Mouse (Mus musculus): ENCODE data around the gene Tgfbi. TPM values are rescaled to one million over a fixed set of nuclear protein-coding genes. Genes with fewer than 3 reads are reported as not detected.

Gene Tgfbi
- polyA plus RNA-seq, 1 experiment from 2014 or later: 133 TPM

DNA sequence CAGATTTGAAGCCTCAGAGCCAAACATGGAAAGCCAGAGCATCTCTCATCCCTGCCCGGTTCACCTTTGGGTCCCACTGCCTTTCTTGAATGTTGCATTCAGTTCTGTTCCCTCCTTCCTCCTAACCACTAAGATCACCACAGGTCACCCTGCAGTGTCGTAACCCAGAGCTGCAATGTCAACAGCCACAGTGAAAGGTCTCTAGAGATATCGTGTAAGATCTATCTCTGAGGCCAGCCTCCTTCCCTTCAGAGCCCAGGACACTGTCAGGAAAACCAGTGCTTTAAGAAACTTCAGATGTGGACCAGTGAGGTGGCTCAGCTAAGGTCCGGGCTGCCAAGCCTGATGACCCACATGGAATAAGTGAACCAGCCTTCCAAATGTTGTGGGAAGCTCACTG, 1.8 kb downstream of the Tgfbi start:
- ATAC-seq (ENCODE audit: low FRiP score, low TSS enrichment): no peak
- Histone ChIP-seq H3K27me3 (ENCODE audit: insufficient read depth, low read length) (0 out of 2 replicates have a peak, but pooled peaks cover 4% of the 10 kb centered on the region), H3K9me3 (ENCODE audit: low read length) (no peaks in the 10 kb centered on the region), H3K4me1 (ENCODE audit: insufficient read depth, low read length) (peaks cover 79% of the 10 kb centered on the region), H3K9ac (replicated peaks; ENCODE audit: low read length) (peak overlapping the region; percentile 70; the same call in 1 of the 2 replicates), H3K4me3 (ENCODE audit: low read length) (peak overlapping the region; percentile 48), H3K27ac (ENCODE audit: low read length) (peak overlapping the region; percentile 35), H3K4me2 (replicated peaks; ENCODE audit: low read depth, low read length) (peak overlapping the region; percentile 86), H3K36me3 (ENCODE audit: insufficient read depth, low read length) (no peaks in the 10 kb centered on the region)
- 44% methylated on average over 4 of the region's 4 CpGs for WGBS

DNA sequence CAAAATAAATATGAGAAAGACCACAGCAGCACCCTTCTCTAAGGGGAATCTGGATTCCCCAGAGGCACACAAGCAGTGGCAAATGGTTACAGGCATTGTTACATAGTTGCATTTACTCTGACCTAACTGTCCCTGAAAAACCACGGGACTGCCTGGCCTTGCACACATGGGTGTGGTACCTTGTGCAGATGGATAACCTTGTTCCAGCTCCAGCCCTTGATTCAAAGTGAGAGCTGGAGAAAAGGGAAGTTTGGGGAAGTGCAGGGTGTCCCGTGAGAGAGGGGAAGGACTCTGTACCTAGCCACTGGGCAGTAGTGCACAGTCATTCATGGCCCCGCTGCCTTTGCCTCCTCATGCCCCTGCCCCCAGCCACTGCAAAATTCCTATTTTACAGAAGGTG, 2.4 kb downstream of the Tgfbi start:
- WGBS: 49% methylated on average over 3 of the region's 3 CpGs
- ATAC-seq (ENCODE audit: low FRiP score, low TSS enrichment): no peak
- Histone ChIP-seq H3K4me2 (replicated peaks; ENCODE audit: low read depth, low read length) (peak overlapping the region; percentile 86), H3K4me3 (ENCODE audit: low read length) (peak overlapping the region; percentile 4; the same call in 1 of the 2 replicates), H3K27ac (ENCODE audit: low read length) (peak overlapping the region; percentile 35), H3K9ac (replicated peaks; ENCODE audit: low read length) (0 out of 2 replicates have a peak overlapping the region, but pooled peaks have one; percentile 40), H3K4me1 (ENCODE audit: insufficient read depth, low read length) (peaks cover 79% of the 10 kb centered on the region), H3K27me3 (ENCODE audit: insufficient read depth, low read length) (0 out of 2 replicates have a peak, but pooled peaks cover 4% of the 10 kb centered on the region), H3K9me3 (ENCODE audit: low read length) (no peaks in the 10 kb centered on the region), H3K36me3 (ENCODE audit: insufficient read depth, low read length) (no peaks in the 10 kb centered on the region)

DNA sequence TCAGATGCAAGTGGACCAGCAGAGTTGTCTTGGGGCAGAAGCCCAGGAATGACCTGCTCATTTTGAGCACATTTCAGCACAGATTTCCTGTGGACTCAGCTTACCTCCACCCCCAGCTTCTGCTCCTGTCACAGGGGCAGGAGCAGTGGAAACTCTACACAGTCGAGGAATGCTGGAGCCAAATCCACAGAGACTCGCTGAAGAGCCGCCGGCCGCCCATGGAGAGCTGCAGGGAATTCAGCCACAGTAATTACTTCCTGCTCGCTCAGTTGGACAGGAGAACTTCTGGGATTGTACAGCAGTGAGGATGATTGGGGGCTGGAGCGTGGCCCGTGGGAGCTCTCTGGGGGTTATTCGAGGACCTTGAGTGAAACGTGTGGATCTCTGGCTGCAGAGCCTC, 3.0 kb downstream of the Tgfbi start:
- no peaks in the 10 kb centered on the region for H3K36me3 ChIP-seq (ENCODE audit: insufficient read depth, low read length)
- 2% methylated on average over 10 of the region's 10 CpGs for WGBS
- ATAC-seq (ENCODE audit: low FRiP score, low TSS enrichment): no peak
- peak overlapping the region; percentile 4; the same call in 1 of the 2 replicates for H3K4me3 ChIP-seq (ENCODE audit: low read length)
- H3K9me3 ChIP-seq (ENCODE audit: low read length): no peaks in the 10 kb centered on the region
- peak overlapping the region; percentile 35 for H3K27ac ChIP-seq (ENCODE audit: low read length)
- peak overlapping the region; percentile 86 for H3K4me2 ChIP-seq (replicated peaks; ENCODE audit: low read depth, low read length)
- H3K9ac ChIP-seq (replicated peaks; ENCODE audit: low read length): 0 out of 2 replicates have a peak overlapping the region, but pooled peaks have one; percentile 40
- 0 out of 2 replicates have a peak, but pooled peaks cover 4% of the 10 kb centered on the region for H3K27me3 ChIP-seq (ENCODE audit: insufficient read depth, low read length)
- peaks cover 74% of the 10 kb centered on the region for H3K4me1 ChIP-seq (ENCODE audit: insufficient read depth, low read length)

DNA sequence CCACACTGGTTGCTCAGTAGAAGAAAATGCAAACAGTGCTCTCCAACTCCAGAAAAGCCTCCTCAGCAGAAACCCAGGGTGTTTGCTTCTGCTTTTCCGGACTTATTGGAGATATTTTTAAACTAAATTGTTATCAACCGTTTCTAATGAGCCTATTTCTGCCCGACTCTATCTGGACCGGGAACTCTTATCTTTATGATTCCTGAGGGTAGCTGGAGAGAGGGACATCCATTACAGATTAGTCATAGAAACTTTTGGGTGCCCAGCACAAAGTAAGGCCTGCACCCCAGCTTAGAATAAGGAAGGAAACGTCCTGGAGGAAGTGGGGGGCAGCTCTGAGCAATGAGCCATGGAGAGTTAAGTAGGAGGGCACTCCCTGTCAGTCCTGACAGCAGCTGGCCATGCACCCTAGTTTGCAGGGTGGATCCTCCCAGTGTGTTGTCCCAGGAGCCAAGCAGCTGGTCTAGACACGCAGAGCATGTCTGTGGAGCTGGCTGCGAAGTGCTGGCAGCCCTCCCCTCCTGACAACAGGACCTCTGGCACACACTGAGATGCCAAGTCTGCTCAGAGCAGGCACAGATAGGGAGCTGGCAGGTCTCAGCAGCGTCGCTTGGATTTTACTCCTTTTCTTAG, 4.2 kb downstream of the Tgfbi start:
- Histone ChIP-seq H3K4me3 (ENCODE audit: low read length) (no peak overlapping the region), H3K4me1 (ENCODE audit: insufficient read depth, low read length) (peaks cover 67% of the 10 kb centered on the region), H3K9ac (replicated peaks; ENCODE audit: low read length) (peak overlapping the region; percentile 18), H3K4me2 (replicated peaks; ENCODE audit: low read depth, low read length) (peak overlapping the region; percentile 19; the same call in 1 of the 2 replicates), H3K27ac (ENCODE audit: low read length) (peak overlapping the region; percentile 35), H3K9me3 (ENCODE audit: low read length) (no peaks in the 10 kb centered on the region), H3K27me3 (ENCODE audit: insufficient read depth, low read length) (0 out of 2 replicates have a peak, but pooled peaks cover 4% of the 10 kb centered on the region), H3K36me3 (ENCODE audit: insufficient read depth, low read length) (no peaks in the 10 kb centered on the region)
- WGBS: 46% methylated on average over 9 of the region's 9 CpGs
- no peak; the same call in 1 of the 2 replicates for ATAC-seq (ENCODE audit: low FRiP score, low TSS enrichment)

DNA sequence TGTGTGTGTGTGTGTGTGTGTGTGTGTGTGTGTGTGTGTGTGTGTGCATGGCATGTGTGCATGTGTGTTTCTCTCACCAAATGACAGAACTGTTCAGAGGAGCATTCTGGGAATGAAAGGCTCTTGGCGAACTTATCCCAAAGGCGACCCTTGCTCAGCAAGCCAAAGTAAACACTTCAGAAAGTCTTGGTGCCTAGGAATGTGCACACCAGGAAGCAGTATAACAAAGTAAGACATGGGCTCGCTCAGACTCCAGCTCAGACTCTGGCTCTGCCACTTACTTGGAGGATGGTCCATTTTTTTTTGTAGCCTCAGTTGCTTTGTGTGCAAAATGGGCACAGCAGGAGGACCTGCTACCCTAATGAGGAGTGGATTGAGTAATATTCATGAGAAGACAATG, 5.4 kb downstream of the Tgfbi start:
- peaks cover 63% of the 10 kb centered on the region for H3K4me1 ChIP-seq (ENCODE audit: insufficient read depth, low read length)
- H3K27ac ChIP-seq (ENCODE audit: low read length): peak overlapping the region; percentile 6; the same call in 1 of the 2 replicates
- H3K4me2 ChIP-seq (replicated peaks; ENCODE audit: low read depth, low read length): no peak overlapping the region
- no peaks in the 10 kb centered on the region for H3K9me3 ChIP-seq (ENCODE audit: low read length)
- H3K9ac ChIP-seq (replicated peaks; ENCODE audit: low read length): no peak overlapping the region
- H3K4me3 ChIP-seq (ENCODE audit: low read length): no peak overlapping the region
- H3K27me3 ChIP-seq (ENCODE audit: insufficient read depth, low read length): 0 out of 2 replicates have a peak, but pooled peaks cover 4% of the 10 kb centered on the region
- H3K36me3 ChIP-seq (ENCODE audit: insufficient read depth, low read length): no peaks in the 10 kb centered on the region
- no peak for ATAC-seq (ENCODE audit: low FRiP score, low TSS enrichment)
- 67% methylated on average over 3 of the region's 3 CpGs for WGBS

DNA sequence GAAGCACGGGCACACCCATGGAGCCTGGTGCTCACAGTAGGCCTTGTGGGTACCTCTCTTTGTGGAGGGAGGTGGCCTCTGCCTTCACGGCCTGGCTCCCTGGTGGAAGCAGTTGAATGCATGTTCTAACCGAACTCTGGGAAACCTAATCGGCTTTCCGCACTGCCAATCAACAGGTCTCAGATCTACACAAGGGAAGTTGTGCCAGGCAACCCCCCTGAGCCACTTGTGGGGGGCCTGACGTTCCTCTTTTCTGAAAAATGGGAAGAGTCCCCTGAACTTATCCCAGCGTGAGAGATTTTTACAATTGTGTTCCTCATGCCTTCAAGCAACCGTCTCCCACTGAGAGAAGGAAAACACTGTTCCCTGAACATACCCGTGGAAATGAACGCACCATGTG, 5.9 kb downstream of the Tgfbi start:
- Histone ChIP-seq H3K27ac (ENCODE audit: low read length) (peak overlapping the region; percentile 6; the same call in 1 of the 2 replicates), H3K9me3 (ENCODE audit: low read length) (no peaks in the 10 kb centered on the region), H3K4me3 (ENCODE audit: low read length) (no peak overlapping the region), H3K27me3 (ENCODE audit: insufficient read depth, low read length) (0 out of 2 replicates have a peak, but pooled peaks cover 4% of the 10 kb centered on the region), H3K4me1 (ENCODE audit: insufficient read depth, low read length) (peaks cover 66% of the 10 kb centered on the region), H3K36me3 (ENCODE audit: insufficient read depth, low read length) (no peaks in the 10 kb centered on the region), H3K9ac (replicated peaks; ENCODE audit: low read length) (no peak overlapping the region), H3K4me2 (replicated peaks; ENCODE audit: low read depth, low read length) (no peak overlapping the region)
- no peak for ATAC-seq (ENCODE audit: low FRiP score, low TSS enrichment)
- 77% methylated on average over 10 of the region's 10 CpGs for WGBS

DNA sequence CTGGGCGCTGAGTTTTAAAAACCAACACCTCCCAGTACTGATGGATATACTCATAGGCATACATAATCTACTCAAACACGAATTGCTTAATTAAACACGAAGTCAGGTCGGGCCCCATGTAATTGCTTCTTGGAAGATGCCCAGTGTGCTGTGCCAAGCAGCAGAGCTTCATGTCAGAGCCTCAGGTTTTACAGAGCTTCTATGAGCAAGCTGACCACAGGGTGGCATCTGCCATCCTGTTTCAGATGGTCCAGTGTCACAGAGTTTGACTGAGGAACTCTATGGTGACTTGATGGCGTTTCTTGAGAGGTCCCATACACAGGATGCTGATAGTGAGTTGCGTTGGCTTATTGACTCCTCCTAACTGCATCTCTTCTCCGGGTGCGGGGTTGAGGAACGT, 6.5 kb downstream of the Tgfbi start:
- H3K4me3 ChIP-seq (ENCODE audit: low read length): no peak overlapping the region
- no peak overlapping the region for H3K9ac ChIP-seq (replicated peaks; ENCODE audit: low read length)
- H3K27ac ChIP-seq (ENCODE audit: low read length): 0 out of 2 replicates have a peak overlapping the region, but pooled peaks have one; percentile 1
- H3K36me3 ChIP-seq (ENCODE audit: insufficient read depth, low read length): no peaks in the 10 kb centered on the region
- H3K9me3 ChIP-seq (ENCODE audit: low read length): no peaks in the 10 kb centered on the region
- peaks cover 66% of the 10 kb centered on the region for H3K4me1 ChIP-seq (ENCODE audit: insufficient read depth, low read length)
- H3K27me3 ChIP-seq (ENCODE audit: insufficient read depth, low read length): 0 out of 2 replicates have a peak, but pooled peaks cover 4% of the 10 kb centered on the region
- no peak for ATAC-seq (ENCODE audit: low FRiP score, low TSS enrichment)
- 52% methylated on average over 9 of the region's 9 CpGs for WGBS
- H3K4me2 ChIP-seq (replicated peaks; ENCODE audit: low read depth, low read length): no peak overlapping the region

DNA sequence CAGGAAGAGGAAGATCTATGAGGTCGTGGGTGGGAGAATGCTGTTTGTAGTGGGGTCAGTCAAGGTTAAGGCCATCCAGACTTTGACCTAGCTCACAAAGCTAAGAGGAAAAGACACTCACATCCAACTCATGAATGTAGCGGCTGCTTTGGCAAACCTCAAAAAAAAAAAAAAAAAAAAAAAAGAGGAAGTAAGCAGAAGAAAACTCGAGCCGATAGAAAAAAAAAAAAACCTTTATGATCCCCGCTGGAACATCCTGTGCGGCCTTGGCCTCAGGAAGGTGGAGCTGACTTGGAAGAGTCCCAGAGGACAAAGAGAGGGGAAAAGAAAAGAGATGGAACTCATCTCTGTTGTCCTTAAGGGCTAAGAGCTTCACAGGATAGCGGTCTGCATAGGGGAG, 7.1 kb downstream of the Tgfbi start:
- ATAC-seq (ENCODE audit: low FRiP score, low TSS enrichment): no peak
- no peak overlapping the region for H3K9ac ChIP-seq (replicated peaks; ENCODE audit: low read length)
- no peak overlapping the region for H3K4me2 ChIP-seq (replicated peaks; ENCODE audit: low read depth, low read length)
- no peak overlapping the region for H3K4me3 ChIP-seq (ENCODE audit: low read length)
- H3K9me3 ChIP-seq (ENCODE audit: low read length): no peaks in the 10 kb centered on the region
- H3K27me3 ChIP-seq (ENCODE audit: insufficient read depth, low read length): 0 out of 2 replicates have a peak, but pooled peaks cover 2% of the 10 kb centered on the region
- H3K36me3 ChIP-seq (ENCODE audit: insufficient read depth, low read length): no peaks in the 10 kb centered on the region
- WGBS: 30% methylated on average over 7 of the region's 7 CpGs
- H3K27ac ChIP-seq (ENCODE audit: low read length): 0 out of 2 replicates have a peak overlapping the region, but pooled peaks have one; percentile 1
- H3K4me1 ChIP-seq (ENCODE audit: insufficient read depth, low read length): peaks cover 62% of the 10 kb centered on the region

DNA sequence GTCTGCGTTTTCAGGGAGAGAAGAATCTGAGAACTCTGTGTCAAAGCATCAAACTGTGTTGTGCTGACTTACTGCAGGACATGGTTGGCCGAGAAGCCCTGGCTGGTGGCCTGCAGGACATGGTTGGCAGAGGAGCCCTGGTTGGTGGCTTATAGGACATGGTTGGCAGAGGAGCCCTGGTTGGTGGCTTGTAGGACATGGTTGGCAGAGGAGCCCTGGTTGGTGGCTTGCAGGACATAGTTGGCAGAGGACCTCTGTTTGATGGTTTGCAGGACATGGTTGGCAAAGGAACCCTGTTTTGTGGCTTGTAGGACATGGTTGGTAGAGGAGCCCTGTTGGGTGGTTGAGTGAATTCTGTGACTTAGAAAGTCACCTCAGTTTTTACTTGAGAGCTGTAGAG, 7.9 kb downstream of the Tgfbi start:
- no peaks in the 10 kb centered on the region for H3K9me3 ChIP-seq (ENCODE audit: low read length)
- H3K9ac ChIP-seq (replicated peaks; ENCODE audit: low read length): no peak overlapping the region
- H3K27me3 ChIP-seq (ENCODE audit: insufficient read depth, low read length): no peaks in the 10 kb centered on the region
- no peak overlapping the region for H3K27ac ChIP-seq (ENCODE audit: low read length)
- 86% methylated on average over 2 of the region's 2 CpGs for WGBS
- no peak overlapping the region for H3K4me3 ChIP-seq (ENCODE audit: low read length)
- no peak overlapping the region for H3K4me2 ChIP-seq (replicated peaks; ENCODE audit: low read depth, low read length)
- H3K4me1 ChIP-seq (ENCODE audit: insufficient read depth, low read length): peaks cover 53% of the 10 kb centered on the region
- H3K36me3 ChIP-seq (ENCODE audit: insufficient read depth, low read length): no peaks in the 10 kb centered on the region
- ATAC-seq (ENCODE audit: low FRiP score, low TSS enrichment): no peak

DNA sequence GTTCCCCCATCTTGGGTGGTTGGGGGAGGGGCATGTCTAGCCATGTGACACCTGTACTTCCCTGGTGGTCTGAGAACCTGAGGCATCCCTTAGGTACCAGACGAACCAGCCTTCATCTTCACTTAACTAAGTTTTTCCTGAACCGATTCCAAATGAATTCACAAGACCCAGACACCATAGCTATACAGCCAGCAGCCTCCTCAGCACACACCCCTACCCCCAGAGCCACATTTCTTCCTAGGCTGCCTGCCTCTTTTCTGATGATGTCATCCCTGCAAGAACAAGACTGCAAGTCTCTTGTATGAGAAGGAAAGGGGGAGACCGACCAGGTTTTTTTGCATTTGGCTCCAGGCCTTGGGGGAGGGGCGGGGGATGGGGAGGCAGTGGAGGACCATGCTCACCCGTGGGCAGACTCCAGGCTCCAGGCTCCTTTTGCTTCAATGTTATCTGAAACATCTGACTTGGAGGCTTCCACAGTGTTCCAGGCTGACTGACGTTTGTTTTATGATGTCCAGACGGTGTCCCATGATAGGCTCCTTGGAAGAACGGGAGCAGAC, 13.0 kb downstream of the Tgfbi start:
- 38% methylated on average over 8 of the region's 8 CpGs for WGBS
- H3K4me2 ChIP-seq (replicated peaks; ENCODE audit: low read depth, low read length): no peak overlapping the region
- no peak overlapping the region for H3K9ac ChIP-seq (replicated peaks; ENCODE audit: low read length)
- no peak overlapping the region for H3K27ac ChIP-seq (ENCODE audit: low read length)
- H3K27me3 ChIP-seq (ENCODE audit: insufficient read depth, low read length): no peaks in the 10 kb centered on the region
- H3K36me3 ChIP-seq (ENCODE audit: insufficient read depth, low read length): peaks cover 19% of the 10 kb centered on the region; the same call in 1 of the 2 replicates
- no peaks in the 10 kb centered on the region for H3K9me3 ChIP-seq (ENCODE audit: low read length)
- H3K4me3 ChIP-seq (ENCODE audit: low read length): no peak overlapping the region
- ATAC-seq (ENCODE audit: low FRiP score, low TSS enrichment): 0 out of 2 replicates have a peak, but pooled peaks have one; percentile 17
- H3K4me1 ChIP-seq (ENCODE audit: insufficient read depth, low read length): peaks cover 9% of the 10 kb centered on the region; the same call in 1 of the 2 replicates

All from kidney, embryonic 16.5 days (tissue).